Mouse (Mus musculus): ENCODE measurements at regions not wholly inside any gene's neighbourhood (a gene's known extent, or its start where the extent isn't known, plus 50 kb on each side); places are given as distances from the start of the nearest gene placed in this dataset.

- no peak overlapping the region for H3K27ac ChIP-seq (ENCODE audit: insufficient read depth, low read depth, low read length)
- WGBS: 96% methylated on average over 8 of the region's 8 CpGs
Measured at GRCm38 (mm10) chr3:52468326-52468725, 200.2 kb downstream of the Foxo1 start.

GRCm38 (mm10) chr3:52467876-52468275 lies 199.7 kb downstream of the Foxo1 start:
- Histone ChIP-seq H3K4me3 (ENCODE audit: insufficient read depth, low read depth, low read length) (no peak overlapping the region), H3K4me1 (ENCODE audit: control insufficient read depth, insufficient read depth, low read length) (no peaks in the 10 kb centered on the region), H3K27ac (ENCODE audit: insufficient read depth, low read depth, low read length) (no peak overlapping the region)
- TF ChIP-seq POLR2A (IDR thresholded peaks at IDR 0.05; ENCODE audit: insufficient read depth, low read depth, low read length) (no peak), CTCF (IDR thresholded peaks at IDR 0.05; ENCODE audit: insufficient read depth, low read depth, low read length) (no peak)
- 86% methylated on average over 3 of the region's 3 CpGs for WGBS

More at GRCm38 (mm10) chr3:52468326-52468725, 200.2 kb downstream of the Foxo1 start:
- H3K4me1 ChIP-seq (ENCODE audit: control insufficient read depth, insufficient read depth, low read length): no peaks in the 10 kb centered on the region
- TF ChIP-seq CTCF (IDR thresholded peaks at IDR 0.05; ENCODE audit: insufficient read depth, low read depth, low read length) (no peak), POLR2A (IDR thresholded peaks at IDR 0.05; ENCODE audit: insufficient read depth, low read depth, low read length) (no peak)
- no peak overlapping the region for H3K4me3 ChIP-seq (ENCODE audit: insufficient read depth, low read depth, low read length)

- H3K4me3 ChIP-seq (ENCODE audit: insufficient read depth, low read depth, low read length): no peak overlapping the region
- no peak overlapping the region for H3K27ac ChIP-seq (ENCODE audit: insufficient read depth, low read depth, low read length)
- WGBS: 86% methylated on average over 11 of the region's 11 CpGs
- TF ChIP-seq CTCF (IDR thresholded peaks at IDR 0.05; ENCODE audit: insufficient read depth, low read depth, low read length): no peak
- no peak for TF ChIP-seq POLR2A (IDR thresholded peaks at IDR 0.05; ENCODE audit: insufficient read depth, low read depth, low read length)
- no peaks in the 10 kb centered on the region for H3K4me1 ChIP-seq (ENCODE audit: control insufficient read depth, insufficient read depth, low read length)
Measured at GRCm38 (mm10) chr3:52466984-52467565, 198.9 kb downstream of the Foxo1 start.

- no peak overlapping the region for H3K4me3 ChIP-seq (ENCODE audit: insufficient read depth, low read depth, low read length)
- H3K4me1 ChIP-seq (ENCODE audit: control insufficient read depth, insufficient read depth, low read length): no peaks in the 10 kb centered on the region
- TF ChIP-seq POLR2A (IDR thresholded peaks at IDR 0.05; ENCODE audit: insufficient read depth, low read depth, low read length): no peak
- TF ChIP-seq CTCF (IDR thresholded peaks at IDR 0.05; ENCODE audit: insufficient read depth, low read depth, low read length): no peak
- no peak overlapping the region for H3K27ac ChIP-seq (ENCODE audit: insufficient read depth, low read depth, low read length)
- 93% methylated on average over 3 of the region's 3 CpGs for WGBS
Measured at GRCm38 (mm10) chr3:52466571-52466970, 198.4 kb downstream of the Foxo1 start.

GRCm38 (mm10) chr3:52463911-52464310 lies 195.8 kb downstream of the Foxo1 start:
- TF ChIP-seq POLR2A (IDR thresholded peaks at IDR 0.05; ENCODE audit: insufficient read depth, low read depth, low read length): no peak
- no peak for TF ChIP-seq CTCF (IDR thresholded peaks at IDR 0.05; ENCODE audit: insufficient read depth, low read depth, low read length)
- H3K4me1 ChIP-seq (ENCODE audit: control insufficient read depth, insufficient read depth, low read length): no peaks in the 10 kb centered on the region
- 85% methylated on average over 7 of the region's 7 CpGs for WGBS
- no peak overlapping the region for H3K27ac ChIP-seq (ENCODE audit: insufficient read depth, low read depth, low read length)
- no peak overlapping the region for H3K4me3 ChIP-seq (ENCODE audit: insufficient read depth, low read depth, low read length)

GRCm38 (mm10) chr3:52454955-52455354 lies 186.8 kb downstream of the Foxo1 start:
- TF ChIP-seq POLR2A (IDR thresholded peaks at IDR 0.05; ENCODE audit: insufficient read depth, low read depth, low read length) (no peak), CTCF (IDR thresholded peaks at IDR 0.05; ENCODE audit: insufficient read depth, low read depth, low read length) (no peak)
- H3K4me3 ChIP-seq (ENCODE audit: insufficient read depth, low read depth, low read length): no peak overlapping the region
- H3K4me1 ChIP-seq (ENCODE audit: control insufficient read depth, insufficient read depth, low read length): no peaks in the 10 kb centered on the region
- no peak overlapping the region for H3K27ac ChIP-seq (ENCODE audit: insufficient read depth, low read depth, low read length)
- 98% methylated on average over 5 of the region's 5 CpGs for WGBS

GRCm38 (mm10) chr3:52453041-52453440 lies 184.9 kb downstream of the Foxo1 start:
- H3K4me3 ChIP-seq (ENCODE audit: insufficient read depth, low read depth, low read length): no peak overlapping the region
- WGBS: 89% methylated on average over 3 of the region's 3 CpGs
- H3K4me1 ChIP-seq (ENCODE audit: control insufficient read depth, insufficient read depth, low read length): no peaks in the 10 kb centered on the region
- TF ChIP-seq CTCF (IDR thresholded peaks at IDR 0.05; ENCODE audit: insufficient read depth, low read depth, low read length): no peak
- TF ChIP-seq POLR2A (IDR thresholded peaks at IDR 0.05; ENCODE audit: insufficient read depth, low read depth, low read length): no peak
- no peak overlapping the region for H3K27ac ChIP-seq (ENCODE audit: insufficient read depth, low read depth, low read length)

GRCm38 (mm10) chr3:52452345-52452744 lies 184.2 kb downstream of the Foxo1 start:
- 64% methylated on average over 5 of the region's 5 CpGs for whole genome bisulfite sequencing
- no peak for TF ChIP-seq CTCF (IDR thresholded peaks at IDR 0.05; ENCODE audit: insufficient read depth, low read depth, low read length)
- no peak for TF ChIP-seq POLR2A (IDR thresholded peaks at IDR 0.05; ENCODE audit: insufficient read depth, low read depth, low read length)

GRCm38 (mm10) chr3:52446991-52447390 lies 178.9 kb downstream of the Foxo1 start:
- 94% methylated on average over 1 of the region's 1 CpGs for WGBS
- Histone ChIP-seq H3K27ac (ENCODE audit: insufficient read depth, low read depth, low read length) (no peak overlapping the region), H3K4me3 (ENCODE audit: insufficient read depth, low read depth, low read length) (no peak overlapping the region), H3K4me1 (ENCODE audit: control insufficient read depth, insufficient read depth, low read length) (peaks cover 4% of the 10 kb centered on the region; the same call in 1 of the 2 replicates)
- TF ChIP-seq POLR2A (IDR thresholded peaks at IDR 0.05; ENCODE audit: insufficient read depth, low read depth, low read length) (no peak), CTCF (IDR thresholded peaks at IDR 0.05; ENCODE audit: insufficient read depth, low read depth, low read length) (no peak)

More at GRCm38 (mm10) chr3:52452345-52452744, 184.2 kb downstream of the Foxo1 start:
- Histone ChIP-seq H3K4me1 (ENCODE audit: control insufficient read depth, insufficient read depth, low read length) (no peaks in the 10 kb centered on the region), H3K27ac (ENCODE audit: insufficient read depth, low read depth, low read length) (no peak overlapping the region), H3K4me3 (ENCODE audit: insufficient read depth, low read depth, low read length) (no peak overlapping the region)

Data from olfactory bulb, adult 2 months (tissue).